Comparison of ENCODE assay signal across 8 mouse cellular contexts in the genomic region with DNA sequence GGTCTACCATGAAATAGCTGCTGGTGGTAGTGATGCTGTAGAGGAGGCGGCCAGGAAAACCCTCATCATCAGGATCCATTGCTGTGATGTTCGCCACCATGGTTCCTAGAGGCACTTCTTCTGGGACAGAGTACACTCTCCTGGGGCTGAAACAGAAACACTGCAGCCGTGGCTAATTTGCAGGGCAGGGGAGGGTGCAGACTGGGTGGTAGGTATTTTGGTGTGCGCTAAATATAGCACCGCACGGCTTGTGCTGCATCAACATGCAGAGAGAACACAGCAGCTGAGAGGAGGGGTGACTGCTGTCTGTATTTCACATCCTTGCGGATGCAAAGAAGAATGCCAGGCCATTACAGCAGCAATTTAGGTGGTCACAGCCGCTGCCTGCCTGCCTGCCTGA. TPM values are rescaled to one million over a fixed set of nuclear protein-coding genes. Genes with fewer than 3 reads are reported as not detected.
DNase-seq lines count a peak whose midpoint lies in the region; ATAC-seq and TF ChIP-seq lines count a peak whose summit lies in the region.

No protein-coding gene starts in this region.

- peak; percentile 34 for TF ChIP-seq EP300 in CH12.LX (IDR thresholded peaks at IDR 0.05; ENCODE audit: low read length)
- TF ChIP-seq EP300 in lung, postnatal 0 days (IDR thresholded peaks at IDR 0.05), result no peak

- TF ChIP-seq CTCF in CH12.LX (conservative IDR thresholded peaks at IDR 0.05 in 1 of 2, IDR thresholded peaks at IDR 0.05 in 1 of 2; ENCODE audit: low read depth in 2 of 2, low read length in 2 of 2), result no peak
- no peak for TF ChIP-seq CTCF in lung, postnatal 0 days (IDR thresholded peaks at IDR 0.05)

- ATAC-seq in forebrain, embryonic 15.5 days (replicated peaks), result peak; percentile 65
- ATAC-seq in midbrain, embryonic 13.5 days, result peak; percentile 49
- no peak for ATAC-seq in lung, postnatal 0 days

- H3K36me3 ChIP-seq in CH12.LX (replicated peaks in 1 of 2; ENCODE audit: control insufficient read depth in 1 of 2, insufficient read depth in 1 of 2, low read length in 1 of 2), result no peaks in the 10 kb centered on the region
- no peaks in the 10 kb centered on the region for H3K36me3 ChIP-seq in forebrain, embryonic 15.5 days
- H3K36me3 ChIP-seq in midbrain, embryonic 13.5 days, result no peaks in the 10 kb centered on the region
- H3K36me3 ChIP-seq in lung, postnatal 0 days (ENCODE audit: insufficient read depth, low read length), result no peaks in the 10 kb centered on the region

- in situ Hi-C loops in CH12.LX (cut with MboI; ENCODE audit: low pct_ligation_motif_present, low pct_unique_long_range_greater_than_20kb, low sequenced_read_pairs), result no loop called here

- H3K4me1 ChIP-seq in CH12.LX (ENCODE audit: control insufficient read depth in 1 of 2, insufficient read depth in 2 of 2), result peaks cover 14 to 58% of the 10 kb centered on the region in 2 experiments
- peaks cover 20% of the 10 kb centered on the region for H3K4me1 ChIP-seq in forebrain, embryonic 15.5 days
- H3K4me1 ChIP-seq in midbrain, embryonic 13.5 days (replicated peaks), result peaks cover 37% of the 10 kb centered on the region
- 0 out of 2 replicates have a peak, but pooled peaks cover 3% of the 10 kb centered on the region for H3K4me1 ChIP-seq in lung, postnatal 0 days (ENCODE audit: insufficient read depth, low read depth, low read length)

- peak overlapping the region; percentile 10 to 40 (median 36) for H3K4me3 ChIP-seq in CH12.LX (replicated peaks in 1 of 3; ENCODE audit: low read depth in 2 of 3, low read length in 2 of 3, poor library complexity in 1 of 3)
- no peak overlapping the region for H3K4me3 ChIP-seq in forebrain, embryonic 15.5 days
- no peak overlapping the region for H3K4me3 ChIP-seq in midbrain, embryonic 13.5 days (replicated peaks)
- no peak overlapping the region for H3K4me3 ChIP-seq in lung, postnatal 0 days (ENCODE audit: low read depth, low read length)

- intact Hi-C loops in heart, postnatal 36 days (cut with DNase I), result loop anchor here (5.0 kb wide), 1 partner anchor 34 kb away; no protein-coding TSS in a partner anchor

- TF ChIP-seq RAD21 in CH12.LX (IDR thresholded peaks at IDR 0.05; ENCODE audit: low read depth, low read length), result no peak

- H3K9me3 ChIP-seq in CH12.LX (replicated peaks; ENCODE audit: low read length), result peaks cover 7% of the 10 kb centered on the region
- H3K9me3 ChIP-seq in forebrain, embryonic 15.5 days, result no peaks in the 10 kb centered on the region
- no peaks in the 10 kb centered on the region for H3K9me3 ChIP-seq in midbrain, embryonic 13.5 days
- no peaks in the 10 kb centered on the region for H3K9me3 ChIP-seq in lung, postnatal 0 days (ENCODE audit: low read length)

- peak overlapping the region; percentile 69 for H3K27ac ChIP-seq in CH12.LX (ENCODE audit: insufficient read depth, low read depth)
- peak overlapping the region; percentile 75 for H3K27ac ChIP-seq in forebrain, embryonic 15.5 days (replicated peaks)
- peak overlapping the region; percentile 57 for H3K27ac ChIP-seq in midbrain, embryonic 13.5 days
- H3K27ac ChIP-seq in lung, postnatal 0 days (ENCODE audit: low read length), result no peak overlapping the region

- H3K79me2 ChIP-seq in CH12.LX (replicated peaks; ENCODE audit: control insufficient read depth, extremely low read depth, insufficient read depth, poor library complexity, severe bottlenecking), result no peaks in the 10 kb centered on the region

- TF ChIP-seq POLR2A in CH12.LX (IDR thresholded peaks at IDR 0.05; ENCODE audit: low read depth, low read length), result no peak

- peak; percentile 53 for DNase-seq in CH12.LX (ENCODE audit: extremely low read depth)
- DNase-seq in heart, postnatal 36 days, result peak; percentile 18 to 31
- DNase-seq in adrenal gland, postnatal 25 days, result no peak
- DNase-seq in natural killer cell, adult 2 months (ENCODE audit: low spot score in 2 of 2), result no peak
- DNase-seq in lung, postnatal 0 days (ENCODE audit: low spot score), result no peak
- no peak for DNase-seq in c-Kit-positive CD71-positive TER-119-positive erythroid progenitor cells, embryonic 14.5 days (ENCODE audit: low spot score)

- dilution Hi-C loops in CH12.LX (cut with MboI; ENCODE audit: extremely low pct_ligation_motif_present, extremely low pct_unique_long_range_greater_than_20kb, low sequenced_read_pairs), result no loop called here

- no peaks in the 10 kb centered on the region for H3K27me3 ChIP-seq in CH12.LX (replicated peaks)
- no peaks in the 10 kb centered on the region for H3K27me3 ChIP-seq in forebrain, embryonic 15.5 days
- H3K27me3 ChIP-seq in midbrain, embryonic 13.5 days, result 0 out of 2 replicates have a peak, but pooled peaks cover 7% of the 10 kb centered on the region
- no peaks in the 10 kb centered on the region for H3K27me3 ChIP-seq in lung, postnatal 0 days (replicated peaks; ENCODE audit: insufficient read depth, low read length)

- H3K4me2 ChIP-seq in CH12.LX (ENCODE audit: insufficient read depth, low read depth, poor library complexity, severe bottlenecking), result peak overlapping the region; percentile 74
- no peak overlapping the region for H3K4me2 ChIP-seq in forebrain, embryonic 15.5 days (replicated peaks)
- H3K4me2 ChIP-seq in midbrain, embryonic 13.5 days (replicated peaks), result no peak overlapping the region
- no peak overlapping the region for H3K4me2 ChIP-seq in lung, postnatal 0 days (replicated peaks; ENCODE audit: low read depth, low read length)

- WGBS in forebrain, embryonic 15.5 days, result 24% methylated on average over 8 of the region's 8 CpGs
- WGBS in midbrain, embryonic 13.5 days, result 38% methylated on average over 8 of the region's 8 CpGs
- WGBS in lung, postnatal 0 days, result 56% methylated on average over 8 of the region's 8 CpGs

- peak overlapping the region; percentile 14; the same call in 1 of the 2 replicates for H3K9ac ChIP-seq in CH12.LX (ENCODE audit: insufficient read depth, low read depth)
- H3K9ac ChIP-seq in forebrain, embryonic 15.5 days (replicated peaks), result no peak overlapping the region
- H3K9ac ChIP-seq in midbrain, embryonic 13.5 days (replicated peaks), result peak overlapping the region; percentile 28; the same call in 1 of the 2 replicates
- H3K9ac ChIP-seq in lung, postnatal 0 days (replicated peaks; ENCODE audit: low read depth), result no peak overlapping the region

TF ChIP-seq in CH12.LX, 34 proteins besides CTCF, POLR2A, EP300 and RAD21:
- TF ChIP-seq IRF4 (IDR thresholded peaks at IDR 0.05; ENCODE audit: low read depth, low read length) (peak; percentile 52; the same call in 1 of the 2 replicates), HCFC1 (IDR thresholded peaks at IDR 0.05; ENCODE audit: low read depth, low read length) (no peak), JUN (IDR thresholded peaks at IDR 0.05; ENCODE audit: insufficient read depth, low read depth, low read length) (no peak), MYC (IDR thresholded peaks at IDR 0.05; ENCODE audit: low read depth, low read length) (no peak), BHLHE40 (IDR thresholded peaks at IDR 0.05; ENCODE audit: low read depth, low read length) (peak; percentile 62), MEF2A (IDR thresholded peaks at IDR 0.05; ENCODE audit: borderline replicate concordance, low read depth, low read length) (peak; percentile 96), ZKSCAN1 (IDR thresholded peaks at IDR 0.05; ENCODE audit: borderline replicate concordance, low read depth, low read length) (no peak), CHD1 (IDR thresholded peaks at IDR 0.05; ENCODE audit: low read depth, low read length) (no peak), ETS1 (conservative IDR thresholded peaks at IDR 0.05; ENCODE audit: low read depth, low read length) (peak; percentile 39; the same call in 1 of the 2 replicates)

RNA-seq across cellular contexts. Expression of a gene that starts 31.0 kb away (rescaled TPM):
- not detected in 2 replicates for total RNA-seq in CH12.LX (2012; rRNA removed)
- total RNA-seq in CH12.LX (2014; rRNA removed), result 0.09 and 0.16 TPM in 2 replicates
- polyA plus RNA-seq in CH12.LX (2012; ENCODE audit: insufficient read length, low read depth), result 0.79 and 1.3 TPM in 2 replicates
- 0.20 and 0.29 TPM in 2 replicates for polyA plus RNA-seq in forebrain, embryonic 15.5 days (2015; fragmentation: Nextera tagmentation; extraction: Ambion mirVana)
- total RNA-seq in heart, postnatal 36 days (2021), result under 1 TPM in 1 of 2 experiments, not detected in 1; 0.39 TPM
- 0.14 TPM in 1 of 2 replicates, not detected in the other for polyA plus RNA-seq in midbrain, embryonic 13.5 days (2015; fragmentation: Nextera tagmentation; extraction: Ambion mirVana)
- not detected in 2 replicates for total RNA-seq in adrenal gland, postnatal 25 days (2021)
- polyA plus RNA-seq in lung, postnatal 0 days (2015; fragmentation: Nextera tagmentation; extraction: Ambion mirVana), result 5.6 and 6.5 TPM in 2 replicates

Comparison
In these comparisons a context has a peak if more than half of its experiments do, and no peak if none do; other contexts are left out.
1. DNase-seq: peak in CH12.LX (single experiment) and heart, postnatal 36 days (2 of 2); none in adrenal gland, postnatal 25 days (single experiment), natural killer cell, adult 2 months (0 of 2), lung, postnatal 0 days (single experiment) and c-Kit-positive CD71-positive TER-119-positive erythroid progenitor cells, embryonic 14.5 days (single experiment).
2. H3K4me3 ChIP-seq: peak in CH12.LX (3 of 3); none in forebrain, embryonic 15.5 days (single experiment), midbrain, embryonic 13.5 days (single experiment) and lung, postnatal 0 days (single experiment).
3. H3K9ac ChIP-seq: peak in CH12.LX (single experiment) and midbrain, embryonic 13.5 days (single experiment); none in forebrain, embryonic 15.5 days (single experiment) and lung, postnatal 0 days (single experiment).